Mouse (Mus musculus): ENCODE results near the gene Slc25a29. TPM values are rescaled to one million over a fixed set of nuclear protein-coding genes. Genes with fewer than 3 reads are reported as not detected.
A peak's percentile ranks its signal among the peaks of the same experiment; 100 is the strongest.

Slc25a29 gene
- total and polyA plus RNA-seq, 3 experiments, result 1.1 to 2.0 (median 1.5) TPM

- TF ChIP-seq MAX (IDR thresholded peaks at IDR 0.05; ENCODE audit: low read length) (peak; percentile 72), RAD21 (IDR thresholded peaks at IDR 0.05; ENCODE audit: low read depth, low read length) (no peak), NRF1 (IDR thresholded peaks at IDR 0.05; ENCODE audit: low read depth, low read length) (peak; percentile 83), PAX5 (IDR thresholded peaks at IDR 0.05; ENCODE audit: low read length) (no peak), CHD2 (IDR thresholded peaks at IDR 0.05; ENCODE audit: low read length) (no peak), ZKSCAN1 (IDR thresholded peaks at IDR 0.05; ENCODE audit: borderline replicate concordance, low read depth, low read length) (no peak), GABPA (IDR thresholded peaks at IDR 0.05; ENCODE audit: insufficient replicate concordance, low read depth, low read length) (peak; percentile 8; the same call in 1 of the 2 replicates), BHLHE40 (IDR thresholded peaks at IDR 0.05; ENCODE audit: low read depth, low read length) (peak; percentile 99), KAT2A (IDR thresholded peaks at IDR 0.05; ENCODE audit: insufficient replicate concordance, low read length) (peak; percentile 73; the same call in 1 of the 2 replicates), MAZ (IDR thresholded peaks at IDR 0.05; ENCODE audit: low read depth, low read length) (no peak), POLR2A (IDR thresholded peaks at IDR 0.05; ENCODE audit: low read depth, low read length) (peak; percentile 67), POLR2AphosphoS2 (IDR thresholded peaks at IDR 0.05; ENCODE audit: low read depth, low read length) (no peak), TCF12 (IDR thresholded peaks at IDR 0.05; ENCODE audit: low read depth, low read length) (peak; percentile 48; the same call in 1 of the 2 replicates), CHD1 (IDR thresholded peaks at IDR 0.05; ENCODE audit: low read depth, low read length) (no peak; the same call in 1 of the 2 replicates), TBP (conservative IDR thresholded peaks at IDR 0.05; ENCODE audit: low read depth, low read length) (peak; percentile 75; the same call in 1 of the 2 replicates), UBTF (IDR thresholded peaks at IDR 0.05; ENCODE audit: low read depth, low read length) (no peak), HCFC1 (IDR thresholded peaks at IDR 0.05; ENCODE audit: low read depth, low read length) (peak; percentile 85), IRF4 (IDR thresholded peaks at IDR 0.05; ENCODE audit: low read depth, low read length) (peak; percentile 67; the same call in 1 of the 2 replicates), ELF1 (IDR thresholded peaks at IDR 0.05; ENCODE audit: low read depth, low read length) (peak; percentile 79), ZC3H11A (IDR thresholded peaks at IDR 0.05; ENCODE audit: low read depth, low read length) (no peak), USF2 (conservative IDR thresholded peaks at IDR 0.05; ENCODE audit: low read depth, low read length) (no peak), RCOR1 (conservative IDR thresholded peaks at IDR 0.05; ENCODE audit: low read depth, low read length) (no peak; the same call in none of the 2 replicates), ZNF384 (IDR thresholded peaks at IDR 0.05; ENCODE audit: low read depth, low read length) (peak; percentile 10; the same call in 1 of the 2 replicates), ZMIZ1 (IDR thresholded peaks at IDR 0.05; ENCODE audit: low read depth, low read length) (peak; percentile 70), JUN (IDR thresholded peaks at IDR 0.05; ENCODE audit: insufficient read depth, low read depth, low read length) (no peak; the same call in 1 of the 2 replicates), E2F4 (IDR thresholded peaks at IDR 0.05; ENCODE audit: insufficient replicate concordance, low read depth, low read length) (0 out of 2 replicates have a peak, but pooled peaks have one; percentile 60), NELFE (IDR thresholded peaks at IDR 0.05; ENCODE audit: low read depth, low read length) (peak; percentile 68), MEF2A (IDR thresholded peaks at IDR 0.05; ENCODE audit: borderline replicate concordance, low read depth, low read length) (no peak), MYC (IDR thresholded peaks at IDR 0.05; ENCODE audit: low read depth, low read length) (no peak; the same call in none of the 2 replicates), EP300 (IDR thresholded peaks at IDR 0.05; ENCODE audit: low read length) (no peak), SMC3 (IDR thresholded peaks at IDR 0.05; ENCODE audit: low read depth, low read length) (no peak), CTCF (conservative IDR thresholded peaks at IDR 0.05 in 1 of 2, IDR thresholded peaks at IDR 0.05 in 1 of 2; ENCODE audit: low read depth in 2 of 2, low read length in 2 of 2) (peak in 1 of 2 experiments; percentile 15; a peak in 1 of 4 replicates), USF1 (IDR thresholded peaks at IDR 0.05; ENCODE audit: low read depth, low read length) (no peak), MAFK (IDR thresholded peaks at IDR 0.05; ENCODE audit: insufficient replicate concordance, low read length) (no peak), SIN3A (IDR thresholded peaks at IDR 0.05; ENCODE audit: low read length) (peak; percentile 81), MXI1 (IDR thresholded peaks at IDR 0.05; ENCODE audit: low read depth, low read length) (peak; percentile 70), JUND (conservative IDR thresholded peaks at IDR 0.05; ENCODE audit: low read depth, low read length) (no peak), ETS1 (conservative IDR thresholded peaks at IDR 0.05; ENCODE audit: low read depth, low read length) (no peak; the same call in 1 of the 2 replicates)
- peaks cover 78% of the 10 kb centered on the region for H3K79me2 ChIP-seq (replicated peaks; ENCODE audit: control insufficient read depth, extremely low read depth, insufficient read depth, poor library complexity, severe bottlenecking)
- peak overlapping the region; percentile 77 for H3K27ac ChIP-seq (ENCODE audit: insufficient read depth, low read depth)
- in situ Hi-C loops (cut with MboI; ENCODE audit: low pct_ligation_motif_present, low pct_unique_long_range_greater_than_20kb, low sequenced_read_pairs) (no loop called here), dilution Hi-C loops (cut with MboI; ENCODE audit: extremely low pct_ligation_motif_present, extremely low pct_unique_long_range_greater_than_20kb, low sequenced_read_pairs) (no loop called here)
- peak overlapping the region; percentile 87 to 97 (median 97) for H3K4me3 ChIP-seq (replicated peaks in 1 of 3; ENCODE audit: low read depth in 2 of 3, low read length in 2 of 3, poor library complexity in 1 of 3)
- peaks cover 0 to 30% of the 10 kb centered on the region in 2 experiments for H3K36me3 ChIP-seq (replicated peaks in 1 of 2; ENCODE audit: control insufficient read depth in 1 of 2, insufficient read depth in 1 of 2, low read length in 1 of 2)
- no peaks in the 10 kb centered on the region for H3K27me3 ChIP-seq (replicated peaks)
- no peak overlapping the region for H3K4me2 ChIP-seq (ENCODE audit: insufficient read depth, low read depth, poor library complexity, severe bottlenecking)
- peaks cover 2% of the 10 kb centered on the region for H3K9me3 ChIP-seq (replicated peaks; ENCODE audit: low read length)
- peak; percentile 82 for DNase-seq (ENCODE audit: extremely low read depth)
- H3K9ac ChIP-seq (ENCODE audit: insufficient read depth, low read depth), result peak overlapping the region; percentile 93
- peaks cover 2 to 39% of the 10 kb centered on the region in 2 experiments; a peak in 2 of 4 replicates for H3K4me1 ChIP-seq (ENCODE audit: control insufficient read depth in 1 of 2, insufficient read depth in 2 of 2)
Observed at GRCm38 (mm10) chr12:108792152-108792545, 43.5 kb downstream of the Slc25a29 start.
